Mouse (Mus musculus) embryonic facial prominence, embryonic 13.5 days (tissue): ENCODE data around the gene 1700003F12Rik. TPM values are rescaled to one million over a fixed set of nuclear protein-coding genes. Genes with fewer than 3 reads are reported as not detected.

Experiments used
- ATAC-seq: fragments of 200-750 bp; cut with Nextera tagmentation; 2 replicates; pipeline ENCODE4 v1.8.0; 2017; ENCODE audit warnings: low read depth; ENCODE audit not compliant: insufficient number of reproducible peaks, insufficient read depth, low FRiP score, low TSS enrichment
- H3K27ac ChIP-seq: fragments of 300-500 bp; sonication (generic); 2 replicates; pipeline ENCODE4 v1.5.1; 2015; ENCODE audit warnings: moderate library complexity, mild to moderate bottlenecking, inconsistent platforms
- H3K27me3 ChIP-seq: fragments of 300-500 bp; sonication (generic); 2 replicates; pipeline ENCODE4 v1.6.1; 2015; ENCODE audit warnings: mild to moderate bottlenecking, inconsistent platforms
- H3K36me3 ChIP-seq: fragments of 300-500 bp; sonication (generic); 2 replicates; pipeline ENCODE4 v1.6.1; 2015; ENCODE audit warnings: mild to moderate bottlenecking, inconsistent platforms
- H3K4me1 ChIP-seq: fragments of 300-500 bp; sonication (generic); 2 replicates; pipeline ENCODE4 v1.6.1; 2015; ENCODE audit warnings: inconsistent platforms
- H3K4me2 ChIP-seq: fragments of 300-500 bp; sonication (generic); 2 replicates; pipeline ENCODE4 v1.6.1; 2015; ENCODE audit warnings: moderate library complexity, mild to moderate bottlenecking, inconsistent platforms
- H3K4me3 ChIP-seq: fragments of 300-500 bp; sonication (generic); 2 replicates; pipeline ENCODE4 v1.5.1; 2015; ENCODE audit warnings: mild to moderate bottlenecking, inconsistent platforms
- H3K9ac ChIP-seq: fragments of 300-500 bp; sonication (generic); 2 replicates; pipeline ENCODE4 v1.6.1; 2015; ENCODE audit warnings: mild to moderate bottlenecking, inconsistent platforms
- H3K9me3 ChIP-seq: fragments of 300-500 bp; sonication (generic); 2 replicates; pipeline ENCODE4 v1.6.1; 2016; ENCODE audit warnings: inconsistent platforms
- WGBS: fragments of 180-500 bp; shearing (Covaris S2); methylation state at CpG from one replicate; pipeline ENCODE4 v1.1.7; 2015; ENCODE audit warnings: mixed read lengths; 5-methylcytosine and 5-hydroxymethylcytosine counted together
- polyA plus RNA-seq: library from polyadenylated mRNA; unstranded; fragments of >200 nt; fragmentation: Nextera tagmentation; extraction: Ambion mirVana; gene quantifications from 2 replicates; pipeline ENCODE4 v1.2.1, GENCODE M21; 2015

The 1700003F12Rik gene
- polyA plus RNA-seq, 1 experiment from 2014 or later: 1.6 TPM

DNA sequence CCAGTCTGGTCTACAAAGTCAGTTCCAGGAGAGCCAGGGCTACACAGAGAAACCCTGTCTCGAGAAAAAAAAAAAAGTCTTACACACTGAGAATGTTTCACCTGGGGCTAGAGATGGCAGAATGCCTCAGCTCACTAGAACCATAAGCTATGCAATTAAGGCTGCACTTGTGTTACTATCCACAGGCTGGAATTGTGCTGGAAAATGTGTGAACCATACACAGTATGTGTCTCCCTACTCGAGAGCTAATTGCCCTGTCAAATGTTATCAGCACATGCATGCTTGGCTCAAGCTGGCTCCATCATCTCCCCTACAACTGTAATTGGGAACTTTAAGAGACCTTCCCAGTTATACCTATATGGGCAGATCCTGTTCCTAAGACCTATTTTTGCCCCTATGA lies 4.1 kb downstream of the 1700003F12Rik start:
- Histone ChIP-seq H3K9me3 (no peaks in the 10 kb centered on the region), H3K4me1 (peaks cover 34% of the 10 kb centered on the region), H3K27me3 (peaks cover 35% of the 10 kb centered on the region), H3K27ac (no peak overlapping the region), H3K4me2 (no peak overlapping the region), H3K9ac (no peak overlapping the region), H3K4me3 (no peak overlapping the region), H3K36me3 (no peaks in the 10 kb centered on the region)
- 69% methylated on average over 2 of the region's 2 CpGs for WGBS
- no peak for ATAC-seq

DNA sequence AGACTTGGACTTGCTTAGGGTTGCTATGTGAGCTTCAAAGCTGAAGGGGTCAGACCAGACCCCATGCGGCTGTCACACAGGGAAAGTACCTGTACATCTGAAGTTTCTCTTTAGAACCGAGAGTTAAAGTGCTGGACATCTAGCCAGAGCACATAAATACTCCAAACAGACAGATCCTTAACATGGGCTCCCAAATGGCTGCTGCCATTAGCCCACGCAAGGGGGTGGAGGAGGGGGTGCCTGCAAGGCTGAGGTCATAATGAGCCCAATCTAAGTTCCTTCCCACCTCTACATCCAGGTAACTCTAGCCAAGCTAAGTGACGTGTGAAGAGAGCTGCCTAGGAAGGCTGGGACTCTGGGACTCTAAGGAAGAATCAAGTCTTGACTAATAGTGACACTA lies 4.6 kb downstream of the 1700003F12Rik start, which contains the start of gene Actl10:
Actl10 (plus strand) TSS at position 301 of the 400 bp plus-strand sequence.
- peaks cover 35% of the 10 kb centered on the region for H3K27me3 ChIP-seq
- H3K27ac ChIP-seq: no peak within 1 kb of the TSS; the same call in 1 of the 2 replicates
- WGBS: 79% methylated on average over 4 of the region's 4 CpGs

DNA sequence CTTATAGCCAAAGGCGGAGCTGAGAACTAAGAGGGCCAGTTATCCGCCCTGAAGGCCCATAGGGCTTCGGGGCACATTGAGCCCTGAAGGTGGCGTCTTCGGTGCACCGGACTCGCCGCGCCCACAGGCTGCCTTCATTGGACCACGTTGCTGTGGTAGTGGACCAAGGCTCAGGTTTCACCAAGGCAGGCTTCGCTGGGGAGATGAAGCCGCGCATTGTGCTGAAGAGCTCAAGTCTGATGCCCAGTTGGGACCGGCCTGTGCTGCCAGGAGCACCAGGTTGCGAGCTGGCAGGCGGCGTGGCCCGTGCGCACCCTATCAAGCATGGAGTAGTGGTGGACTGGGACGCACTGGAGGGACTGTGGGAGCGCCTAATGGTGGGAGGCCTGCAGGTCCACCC lies 5.0 kb downstream of the 1700003F12Rik start:
- Histone ChIP-seq H3K27ac (no peak overlapping the region), H3K36me3 (no peaks in the 10 kb centered on the region), H3K27me3 (peaks cover 35% of the 10 kb centered on the region), H3K9me3 (no peaks in the 10 kb centered on the region), H3K9ac (peak overlapping the region; percentile 40; the same call in 1 of the 2 replicates), H3K4me2 (peak overlapping the region; percentile 53), H3K4me3 (peak overlapping the region; percentile 23; the same call in 1 of the 2 replicates), H3K4me1 (peaks cover 36% of the 10 kb centered on the region)
- ATAC-seq: no peak
- 39% methylated on average over 21 of the region's 21 CpGs for WGBS

More for the DNA sequence above, 4.6 kb downstream of the 1700003F12Rik start, which contains the start of gene Actl10:
- Histone ChIP-seq H3K4me3 (peak within 1 kb of the TSS; percentile 23; the same call in 1 of the 2 replicates), H3K9me3 (no peaks in the 10 kb centered on the region), H3K9ac (peak within 1 kb of the TSS; percentile 40), H3K4me2 (peak within 1 kb of the TSS; percentile 53), H3K36me3 (no peaks in the 10 kb centered on the region), H3K4me1 (peaks cover 34% of the 10 kb centered on the region)
- no peak for ATAC-seq

- no peak overlapping the region; the same call in 1 of the 2 replicates for H3K27ac ChIP-seq
Measured at GRCm38 (mm10) chr2:154552424-154552907, 5.6 kb downstream of the 1700003F12Rik start.

GRCm38 (mm10) chr2:154555235-154555634 lies 8.3 kb downstream of the 1700003F12Rik start:
- no peak for ATAC-seq
- Histone ChIP-seq H3K27me3 (peaks cover 33% of the 10 kb centered on the region), H3K4me1 (peaks cover 49% of the 10 kb centered on the region), H3K9ac (0 out of 2 replicates have a peak overlapping the region, but pooled peaks have one; percentile 17), H3K4me3 (no peak overlapping the region), H3K4me2 (no peak overlapping the region), H3K9me3 (no peaks in the 10 kb centered on the region), H3K36me3 (no peaks in the 10 kb centered on the region), H3K27ac (no peak overlapping the region)
- 91% methylated on average over 6 of the region's 6 CpGs for WGBS

More at GRCm38 (mm10) chr2:154552424-154552907, 5.6 kb downstream of the 1700003F12Rik start:
- H3K9me3 ChIP-seq: no peaks in the 10 kb centered on the region
- peak overlapping the region; percentile 53 for H3K4me2 ChIP-seq
- peak overlapping the region; percentile 23; the same call in 1 of the 2 replicates for H3K4me3 ChIP-seq
- peak overlapping the region; percentile 40 for H3K9ac ChIP-seq
- peaks cover 35% of the 10 kb centered on the region for H3K27me3 ChIP-seq
- peaks cover 42% of the 10 kb centered on the region for H3K4me1 ChIP-seq
- ATAC-seq: peak; percentile 8; the same call in 1 of the 2 replicates
- WGBS: 25% methylated on average over 27 of the region's 27 CpGs
- H3K36me3 ChIP-seq: no peaks in the 10 kb centered on the region

GRCm38 (mm10) chr2:154557184-154557832 lies 10.4 kb downstream of the 1700003F12Rik start:
- H3K4me3 ChIP-seq: no peak overlapping the region
- peaks cover 12% of the 10 kb centered on the region for H3K27me3 ChIP-seq
- H3K36me3 ChIP-seq: peaks cover 12% of the 10 kb centered on the region
- no peak overlapping the region for H3K27ac ChIP-seq
- peak overlapping the region; percentile 21; the same call in 1 of the 2 replicates for H3K9ac ChIP-seq
- no peak overlapping the region for H3K4me2 ChIP-seq
- ATAC-seq: no peak
- WGBS: 51% methylated on average over 5 of the region's 5 CpGs
- no peaks in the 10 kb centered on the region for H3K9me3 ChIP-seq
- H3K4me1 ChIP-seq: peaks cover 41% of the 10 kb centered on the region

- H3K9ac ChIP-seq: peak within 1 kb of the TSS; percentile 64
- 3% methylated on average over 34 of the region's 34 CpGs for WGBS
- peak within 1 kb of the TSS; percentile 37 for H3K4me3 ChIP-seq
- no peak for ATAC-seq
- H3K9me3 ChIP-seq: no peaks in the 10 kb centered on the region
- H3K27me3 ChIP-seq: 0 out of 2 replicates have a peak, but pooled peaks cover 4% of the 10 kb centered on the region
- peaks cover 35% of the 10 kb centered on the region for H3K4me1 ChIP-seq
- H3K36me3 ChIP-seq: peaks cover 24% of the 10 kb centered on the region
- H3K4me2 ChIP-seq: peak within 1 kb of the TSS; percentile 66
- peak within 1 kb of the TSS; percentile 28 for H3K27ac ChIP-seq
Measured at GRCm38 (mm10) chr2:154558264-154559039, 11.6 kb downstream of the 1700003F12Rik start, which contains the start of gene Necab3. TSS of gene Necab3 (minus strand) at chr2:154558890.

GRCm38 (mm10) chr2:154563612-154564170 lies 16.8 kb downstream of the 1700003F12Rik start:
- no peaks in the 10 kb centered on the region for H3K27me3 ChIP-seq
- no peak overlapping the region for H3K4me2 ChIP-seq
- no peak for ATAC-seq
- peaks cover 33% of the 10 kb centered on the region for H3K36me3 ChIP-seq
- H3K9ac ChIP-seq: no peak overlapping the region
- peaks cover 44% of the 10 kb centered on the region for H3K4me1 ChIP-seq
- 89% methylated on average over 22 of the region's 22 CpGs for WGBS
- H3K9me3 ChIP-seq: no peaks in the 10 kb centered on the region
- H3K27ac ChIP-seq: no peak overlapping the region
- no peak overlapping the region for H3K4me3 ChIP-seq

- H3K27ac ChIP-seq: no peak overlapping the region
- no peak overlapping the region for H3K4me3 ChIP-seq
- peak overlapping the region; percentile 36; the same call in 1 of the 2 replicates for H3K9ac ChIP-seq
- peaks cover 30% of the 10 kb centered on the region for H3K36me3 ChIP-seq
- H3K4me1 ChIP-seq: peaks cover 41% of the 10 kb centered on the region
- 81% methylated on average over 3 of the region's 3 CpGs for WGBS
- H3K4me2 ChIP-seq: no peak overlapping the region
- no peaks in the 10 kb centered on the region for H3K9me3 ChIP-seq
- H3K27me3 ChIP-seq: no peaks in the 10 kb centered on the region
- ATAC-seq: no peak
Measured at GRCm38 (mm10) chr2:154565562-154565961, 18.7 kb downstream of the 1700003F12Rik start.

DNA sequence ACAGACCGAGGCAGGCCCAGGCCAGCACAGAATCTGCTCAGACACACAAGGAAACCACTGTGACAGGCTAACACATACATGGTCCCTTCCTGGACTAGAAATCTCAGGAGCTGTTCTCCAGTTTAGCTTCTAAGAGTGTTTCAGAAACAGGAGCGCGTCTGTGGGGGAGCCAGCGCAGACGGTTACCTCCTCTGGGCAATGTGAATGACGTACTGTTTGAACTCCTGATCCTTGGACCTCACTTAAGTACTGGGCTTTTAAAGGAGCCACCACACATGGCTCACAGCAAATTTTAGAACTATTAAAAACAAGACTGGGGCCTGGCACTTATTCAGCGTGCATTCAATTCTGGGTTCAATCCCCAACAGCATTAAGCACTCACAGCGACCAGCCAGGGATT lies 19.8 kb downstream of the 1700003F12Rik start:
- ATAC-seq: no peak
- Histone ChIP-seq H3K4me2 (peak overlapping the region; percentile 9; the same call in 1 of the 2 replicates), H3K9ac (0 out of 2 replicates have a peak overlapping the region, but pooled peaks have one; percentile 27), H3K36me3 (peaks cover 21% of the 10 kb centered on the region), H3K9me3 (no peaks in the 10 kb centered on the region), H3K4me3 (no peak overlapping the region), H3K27me3 (no peaks in the 10 kb centered on the region), H3K4me1 (peaks cover 48% of the 10 kb centered on the region), H3K27ac (peak overlapping the region; percentile 33; the same call in 1 of the 2 replicates)
- WGBS: 44% methylated on average over 8 of the region's 8 CpGs

GRCm38 (mm10) chr2:154567766-154568165 lies 20.9 kb downstream of the 1700003F12Rik start:
- no peaks in the 10 kb centered on the region for H3K9me3 ChIP-seq
- H3K27me3 ChIP-seq: no peaks in the 10 kb centered on the region
- H3K4me3 ChIP-seq: peak overlapping the region; percentile 77
- H3K9ac ChIP-seq: peak overlapping the region; percentile 80
- 77% methylated on average over 2 of the region's 2 CpGs for WGBS
- no peak for ATAC-seq
- H3K4me1 ChIP-seq: peaks cover 48% of the 10 kb centered on the region
- H3K36me3 ChIP-seq: peaks cover 16% of the 10 kb centered on the region
- peak overlapping the region; percentile 86 for H3K4me2 ChIP-seq
- peak overlapping the region; percentile 88; the same call in 1 of the 2 replicates for H3K27ac ChIP-seq
